Mouse (Mus musculus) heart, embryonic 15.5 days (tissue): Measurements from ENCODE around the gene Hoxb5. TPM values are rescaled to one million over a fixed set of nuclear protein-coding genes. Genes with fewer than 3 reads are reported as not detected.
A peak's percentile ranks its signal among the peaks of the same experiment; 100 is the strongest.

Experiments
- ATAC-seq: fragments of 200-750 bp; cut with Nextera tagmentation; replicated peaks from 2 replicates; pipeline ENCODE4 v1.8.0; 2017; ENCODE audit warnings: low read depth, moderate TSS enrichment; ENCODE audit not compliant: insufficient number of reproducible peaks, insufficient read depth, low FRiP score
- H3K27ac ChIP-seq: fragments of 300-500 bp; sonication (generic); 2 replicates; pipeline ENCODE4 v1.5.1; 2015; ENCODE audit warnings: mild to moderate bottlenecking, inconsistent platforms
- H3K27me3 ChIP-seq: fragments of 300-500 bp; sonication (generic); 2 replicates; pipeline ENCODE4 v1.6.1; 2015; ENCODE audit warnings: inconsistent platforms
- H3K36me3 ChIP-seq: fragments of 300-500 bp; sonication (generic); 2 replicates; pipeline ENCODE4 v1.6.1; 2015; ENCODE audit warnings: mild to moderate bottlenecking, inconsistent platforms
- H3K4me1 ChIP-seq: fragments of 300-500 bp; sonication (generic); replicated peaks from 2 replicates; pipeline ENCODE4 v1.6.1; 2015; ENCODE audit warnings: inconsistent platforms
- H3K4me2 ChIP-seq: fragments of 300-500 bp; sonication (generic); 2 replicates; pipeline ENCODE4 v1.6.1; 2015; ENCODE audit warnings: inconsistent platforms, mild to moderate bottlenecking, moderate library complexity
- H3K4me3 ChIP-seq: fragments of 300-500 bp; sonication (generic); 2 replicates; pipeline ENCODE4 v1.5.1; 2015; ENCODE audit warnings: mild to moderate bottlenecking, inconsistent platforms
- H3K9ac ChIP-seq: fragments of 300-500 bp; sonication (generic); 2 replicates; pipeline ENCODE4 v1.6.1; 2015; ENCODE audit warnings: mild to moderate bottlenecking, inconsistent platforms
- H3K9me3 ChIP-seq: fragments of 300-500 bp; sonication (generic); replicated peaks from 2 replicates; pipeline ENCODE4 v1.6.1; 2016; ENCODE audit warnings: inconsistent platforms
- WGBS: fragments of 180-500 bp; shearing (Covaris S2); methylation state at CpG from one replicate; pipeline ENCODE4 v1.1.7; 2015; ENCODE audit warnings: mixed read lengths; 5-methylcytosine and 5-hydroxymethylcytosine counted together
- polyA plus RNA-seq: library from polyadenylated mRNA; unstranded; fragments of >200 nt; fragmentation: Nextera tagmentation; extraction: Ambion mirVana; gene quantifications from 2 replicates; pipeline ENCODE4 v1.2.1, GENCODE M21; 2015

Gene Hoxb5
- 1.4 and 3.3 TPM in 2 replicates for polyA plus RNA-seq

DNA sequence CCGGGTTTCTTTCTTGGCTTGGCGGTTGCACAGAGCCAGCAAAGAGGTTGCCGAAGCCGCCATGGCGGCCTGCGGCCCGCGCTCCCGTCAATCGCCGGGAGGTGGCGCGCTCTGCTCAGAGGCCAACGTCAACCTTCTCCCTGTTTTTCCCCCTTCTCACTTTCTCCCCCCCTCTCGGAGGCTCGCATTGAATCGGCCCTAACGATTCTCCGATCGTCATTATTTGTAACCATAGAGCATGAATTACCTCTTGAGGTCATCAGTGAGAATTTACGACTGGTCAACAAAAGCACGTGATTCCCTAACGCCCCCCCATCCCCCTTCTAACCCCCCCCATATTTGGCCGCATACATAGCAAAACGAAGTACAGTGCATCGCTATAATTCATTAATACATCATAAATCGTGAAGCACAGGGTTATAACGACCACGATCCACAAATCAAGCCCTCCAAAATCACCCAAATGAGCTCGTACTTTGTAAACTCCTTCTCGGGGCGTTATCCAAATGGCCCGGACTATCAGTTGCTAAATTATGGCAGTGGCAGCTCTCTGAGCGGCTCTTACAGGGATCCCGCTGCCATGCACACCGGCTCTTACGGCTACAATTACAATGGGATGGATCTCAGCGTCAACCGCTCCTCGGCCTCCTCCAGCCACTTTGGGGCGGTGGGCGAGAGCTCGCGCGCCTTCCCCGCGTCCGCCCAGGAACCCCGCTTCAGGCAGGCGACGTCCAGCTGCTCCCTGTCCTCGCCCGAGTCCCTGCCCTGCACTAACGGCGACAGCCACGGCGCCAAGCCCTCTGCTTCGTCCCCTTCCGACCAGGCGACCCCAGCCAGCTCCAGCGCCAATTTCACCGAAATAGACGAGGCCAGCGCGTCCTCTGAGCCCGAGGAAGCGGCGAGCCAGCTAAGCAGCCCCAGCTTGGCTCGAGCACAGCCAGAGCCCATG lies at the start of gene Hoxb5:
TSS of gene Hoxb5 (plus strand) at position 186 of the 949 bp plus-strand sequence.
- ATAC-seq, result no peak; the same call in 1 of the 2 replicates
- Histone ChIP-seq H3K36me3 (no peaks in the 10 kb centered on the region), H3K9ac (peak within 1 kb of the TSS; percentile 34; the same call in 1 of the 2 replicates), H3K4me2 (peak within 1 kb of the TSS; percentile 50), H3K4me3 (peak within 1 kb of the TSS; percentile 40), H3K9me3 (no peaks in the 10 kb centered on the region), H3K4me1 (peaks cover 24% of the 10 kb centered on the region), H3K27me3 (peaks cover 100% of the 10 kb centered on the region), H3K27ac (peak within 1 kb of the TSS; percentile 11; the same call in 1 of the 2 replicates)
- WGBS, result under 1% methylated on average over 69 of the region's 69 CpGs

DNA sequence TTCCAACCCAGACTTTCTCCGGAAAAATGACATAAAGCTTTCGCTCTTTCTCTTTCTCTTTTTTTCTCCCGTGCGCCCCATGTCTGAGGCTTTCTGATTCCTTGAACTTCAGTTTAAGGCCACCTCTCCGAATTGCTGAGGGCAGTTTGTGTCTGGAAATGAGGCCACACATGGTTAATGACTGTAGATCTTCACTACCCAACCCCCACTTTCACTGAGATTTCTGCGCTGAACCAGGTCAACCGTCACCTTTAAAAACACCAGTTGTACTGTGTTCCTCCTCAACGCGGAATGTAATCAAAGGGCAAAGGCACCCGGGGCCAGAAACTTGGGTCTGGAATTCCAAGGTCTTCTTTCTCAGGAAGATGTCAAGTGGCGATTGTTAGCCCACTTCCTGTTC lies 48.9 kb upstream of the Hoxb5 start:
- H3K9ac ChIP-seq, result no peak overlapping the region
- no peak overlapping the region for H3K4me2 ChIP-seq
- H3K27ac ChIP-seq, result no peak overlapping the region
- H3K36me3 ChIP-seq, result no peaks in the 10 kb centered on the region
- H3K4me1 ChIP-seq, result peaks cover 6% of the 10 kb centered on the region; the same call in 1 of the 2 replicates
- no peak for ATAC-seq
- H3K4me3 ChIP-seq, result no peak overlapping the region
- WGBS, result 2% methylated on average over 11 of the region's 11 CpGs
- H3K9me3 ChIP-seq, result no peaks in the 10 kb centered on the region
- H3K27me3 ChIP-seq, result peaks cover 97% of the 10 kb centered on the region

DNA sequence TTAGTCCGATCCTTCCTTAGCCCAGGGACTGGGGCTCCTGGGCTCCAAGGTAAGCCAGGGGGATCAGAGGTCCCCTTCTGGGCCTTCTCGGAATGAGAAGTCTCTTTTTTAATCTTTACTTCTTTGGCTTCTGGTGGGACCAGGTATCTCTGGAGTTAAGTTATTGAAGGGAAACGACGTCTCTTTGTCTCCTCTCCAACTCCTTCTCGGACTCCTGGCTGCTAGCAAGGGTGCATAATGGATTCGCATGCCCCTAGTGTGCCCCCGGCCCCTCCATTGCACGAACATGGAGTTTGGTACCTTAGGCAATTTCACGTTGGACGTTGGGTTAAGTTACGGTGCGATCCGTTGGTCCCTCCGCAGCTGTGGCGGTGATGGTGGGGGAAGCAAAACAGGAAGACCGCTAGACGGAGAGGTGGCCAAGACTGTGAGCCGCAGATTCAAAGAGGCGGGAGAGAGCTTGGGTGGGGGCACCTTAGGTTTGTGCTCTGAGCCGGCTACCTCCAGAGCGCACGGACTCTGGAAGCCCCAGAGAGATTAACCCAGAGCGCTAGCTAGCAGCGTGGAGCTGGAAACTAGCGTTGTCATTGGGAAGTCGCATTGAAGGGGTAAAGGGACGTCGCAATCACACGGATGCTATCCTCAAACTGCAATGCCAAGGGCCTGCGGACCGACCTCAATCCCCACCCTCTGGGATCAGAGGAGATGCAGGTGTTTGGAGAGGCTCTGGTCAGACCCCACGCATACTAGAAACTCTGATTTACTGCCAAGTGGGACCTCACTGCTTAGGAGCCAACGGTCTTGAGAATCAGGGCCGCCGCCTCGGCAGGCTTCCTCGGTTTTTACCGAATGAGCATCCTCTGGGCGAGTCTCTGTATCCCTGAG lies 47.8 kb upstream of the Hoxb5 start:
- Histone ChIP-seq H3K36me3 (no peaks in the 10 kb centered on the region), H3K9me3 (no peaks in the 10 kb centered on the region), H3K27ac (no peak overlapping the region), H3K4me3 (no peak overlapping the region), H3K27me3 (peaks cover 97% of the 10 kb centered on the region), H3K9ac (no peak overlapping the region), H3K4me2 (no peak overlapping the region), H3K4me1 (peaks cover 6% of the 10 kb centered on the region; the same call in 1 of the 2 replicates)
- ATAC-seq, result no peak
- 4% methylated on average over 39 of the region's 39 CpGs for WGBS

DNA sequence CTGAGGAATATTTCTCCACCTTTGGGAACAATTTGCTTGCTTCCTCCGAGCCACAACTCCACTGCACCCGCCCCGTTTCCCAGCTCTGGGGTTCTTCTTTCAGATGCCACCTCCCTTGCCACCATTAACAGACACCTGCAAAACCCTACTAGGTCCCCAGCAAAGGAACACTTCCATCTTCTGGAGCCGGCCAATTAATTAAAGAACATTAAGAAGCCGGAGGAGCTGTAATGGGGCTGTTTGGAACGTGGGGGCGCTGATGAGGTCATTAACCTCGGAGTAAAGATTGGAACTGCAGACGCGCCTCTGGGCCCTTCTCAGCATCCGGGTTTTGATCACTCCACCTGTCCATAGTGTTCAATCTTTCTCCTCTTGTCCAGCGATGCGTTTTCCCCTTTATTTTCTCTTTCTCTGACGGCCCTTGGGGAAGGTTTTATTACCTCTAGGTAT lies 47.1 kb upstream of the Hoxb5 start:
- no peak overlapping the region for H3K27ac ChIP-seq
- no peak overlapping the region for H3K4me3 ChIP-seq
- H3K9ac ChIP-seq, result no peak overlapping the region
- H3K27me3 ChIP-seq, result peaks cover 97% of the 10 kb centered on the region
- no peaks in the 10 kb centered on the region for H3K9me3 ChIP-seq
- H3K4me2 ChIP-seq, result no peak overlapping the region
- 4% methylated on average over 14 of the region's 14 CpGs for WGBS
- H3K36me3 ChIP-seq, result no peaks in the 10 kb centered on the region
- H3K4me1 ChIP-seq, result peaks cover 4% of the 10 kb centered on the region; the same call in 1 of the 2 replicates
- no peak for ATAC-seq

DNA sequence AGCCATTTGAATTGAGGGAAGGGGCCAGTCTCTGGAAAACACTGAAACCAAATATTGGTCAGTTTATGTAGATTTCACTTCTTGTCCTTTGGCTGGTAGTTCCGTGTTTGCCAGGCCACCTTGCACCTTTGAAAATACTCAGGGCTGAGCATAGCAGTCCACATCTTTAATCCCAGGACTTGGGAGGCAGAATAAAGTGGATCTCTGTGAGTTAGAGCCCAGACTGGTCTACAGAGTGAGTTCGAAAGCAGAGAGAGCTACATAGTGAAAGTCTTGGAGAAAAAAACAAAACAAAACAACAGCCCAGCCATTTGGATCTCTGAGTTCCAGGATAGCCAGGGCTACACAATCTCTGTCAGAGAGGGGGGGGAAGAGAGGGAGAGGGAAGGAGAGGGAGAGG lies 46.0 kb upstream of the Hoxb5 start:
- 27% methylated on average over 2 of the region's 2 CpGs for WGBS
- Histone ChIP-seq H3K4me1 (0 out of 2 replicates have a peak, but pooled peaks cover 3% of the 10 kb centered on the region), H3K9ac (no peak overlapping the region), H3K4me2 (no peak overlapping the region), H3K27ac (no peak overlapping the region), H3K27me3 (peaks cover 98% of the 10 kb centered on the region), H3K9me3 (no peaks in the 10 kb centered on the region), H3K36me3 (no peaks in the 10 kb centered on the region), H3K4me3 (no peak overlapping the region)
- no peak for ATAC-seq

DNA sequence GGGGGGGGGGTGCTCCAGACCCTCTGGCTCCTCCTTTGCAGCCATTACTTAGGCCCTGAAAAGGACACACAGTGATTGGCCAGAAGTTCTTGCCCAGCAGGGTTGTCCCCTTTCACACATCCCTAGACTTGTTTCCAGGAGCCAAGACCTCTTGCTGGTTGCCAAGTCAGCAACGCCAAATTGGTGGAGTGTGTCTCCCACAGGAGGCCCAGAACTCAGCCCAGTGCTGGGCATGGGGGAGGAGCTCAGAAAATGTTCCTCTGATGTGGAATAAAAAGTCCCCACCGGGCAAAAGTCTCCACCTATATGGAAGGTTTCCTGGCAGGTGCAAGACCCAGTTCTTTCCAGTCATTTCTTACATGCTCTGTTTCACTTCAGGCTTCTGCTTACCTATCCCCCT lies 44.1 kb upstream of the Hoxb5 start:
- Histone ChIP-seq H3K27ac (no peak overlapping the region), H3K36me3 (no peaks in the 10 kb centered on the region), H3K4me1 (0 out of 2 replicates have a peak, but pooled peaks cover 3% of the 10 kb centered on the region), H3K27me3 (peaks cover 98% of the 10 kb centered on the region), H3K4me3 (no peak overlapping the region), H3K9ac (no peak overlapping the region), H3K4me2 (no peak overlapping the region), H3K9me3 (no peaks in the 10 kb centered on the region)
- 6% methylated on average over 2 of the region's 2 CpGs for WGBS
- no peak for ATAC-seq

DNA sequence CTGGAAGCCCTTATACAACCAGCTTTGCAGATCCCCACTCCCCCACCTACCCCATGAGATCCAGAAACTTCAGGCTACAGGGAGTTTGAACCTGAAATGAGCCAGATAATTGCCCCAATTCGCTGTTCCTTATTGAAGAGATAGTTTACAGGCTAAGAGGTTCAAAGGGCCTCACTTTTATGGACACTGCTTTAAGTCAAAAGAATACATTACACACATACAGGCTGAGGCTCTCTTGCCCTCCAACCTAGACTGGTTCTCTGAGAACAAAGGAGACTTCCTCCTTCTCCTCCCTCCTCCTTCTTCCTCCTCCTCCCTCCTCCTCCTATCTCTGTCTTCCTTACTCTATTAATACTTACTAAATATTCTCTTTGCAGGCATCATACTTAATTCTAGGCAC lies 43.6 kb upstream of the Hoxb5 start:
- Histone ChIP-seq H3K4me1 (0 out of 2 replicates have a peak, but pooled peaks cover 3% of the 10 kb centered on the region), H3K9me3 (no peaks in the 10 kb centered on the region), H3K4me3 (no peak overlapping the region), H3K36me3 (no peaks in the 10 kb centered on the region), H3K4me2 (no peak overlapping the region), H3K9ac (no peak overlapping the region), H3K27ac (no peak overlapping the region), H3K27me3 (peaks cover 98% of the 10 kb centered on the region)
- no peak for ATAC-seq
- WGBS, result 14% methylated on average over 1 of the region's 1 CpGs

DNA sequence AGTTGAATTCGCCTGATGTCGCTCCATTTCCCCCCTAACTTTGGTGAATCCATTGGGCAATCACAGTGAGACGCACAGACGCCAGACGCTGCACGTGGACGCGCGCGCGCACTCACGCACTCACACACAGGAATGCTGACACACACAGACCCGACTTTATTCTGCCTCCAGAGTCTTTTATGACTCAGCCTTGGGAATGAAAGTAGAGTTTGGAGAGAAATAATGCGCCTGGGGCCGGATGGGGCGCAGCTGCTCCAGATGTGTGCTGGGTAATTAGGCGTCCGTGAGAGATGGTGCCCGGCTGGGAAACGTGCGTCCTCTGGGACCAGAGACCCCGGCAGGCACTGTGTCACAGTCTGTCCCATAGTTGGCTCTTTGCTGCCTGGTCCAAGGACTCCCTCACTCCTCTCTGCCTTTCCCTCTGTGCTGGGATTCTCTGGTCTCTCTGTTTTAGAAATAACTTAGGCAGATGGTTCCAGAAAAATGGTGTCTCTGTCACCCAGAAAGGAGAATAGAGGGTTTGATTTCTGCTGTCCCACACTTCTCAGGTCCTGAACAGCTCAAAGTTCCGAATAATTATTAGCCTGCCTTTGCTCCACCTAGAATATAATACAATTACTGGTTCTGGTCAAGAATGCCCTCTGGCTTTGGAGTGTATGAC lies 42.7 kb upstream of the Hoxb5 start:
- no peaks in the 10 kb centered on the region for H3K9me3 ChIP-seq
- no peak overlapping the region for H3K4me3 ChIP-seq
- no peaks in the 10 kb centered on the region for H3K36me3 ChIP-seq
- H3K27me3 ChIP-seq, result peaks cover 98% of the 10 kb centered on the region
- ATAC-seq, result no peak
- H3K9ac ChIP-seq, result no peak overlapping the region
- no peak overlapping the region for H3K4me2 ChIP-seq
- 4% methylated on average over 23 of the region's 23 CpGs for WGBS
- H3K27ac ChIP-seq, result no peak overlapping the region
- 0 out of 2 replicates have a peak, but pooled peaks cover 3% of the 10 kb centered on the region for H3K4me1 ChIP-seq

DNA sequence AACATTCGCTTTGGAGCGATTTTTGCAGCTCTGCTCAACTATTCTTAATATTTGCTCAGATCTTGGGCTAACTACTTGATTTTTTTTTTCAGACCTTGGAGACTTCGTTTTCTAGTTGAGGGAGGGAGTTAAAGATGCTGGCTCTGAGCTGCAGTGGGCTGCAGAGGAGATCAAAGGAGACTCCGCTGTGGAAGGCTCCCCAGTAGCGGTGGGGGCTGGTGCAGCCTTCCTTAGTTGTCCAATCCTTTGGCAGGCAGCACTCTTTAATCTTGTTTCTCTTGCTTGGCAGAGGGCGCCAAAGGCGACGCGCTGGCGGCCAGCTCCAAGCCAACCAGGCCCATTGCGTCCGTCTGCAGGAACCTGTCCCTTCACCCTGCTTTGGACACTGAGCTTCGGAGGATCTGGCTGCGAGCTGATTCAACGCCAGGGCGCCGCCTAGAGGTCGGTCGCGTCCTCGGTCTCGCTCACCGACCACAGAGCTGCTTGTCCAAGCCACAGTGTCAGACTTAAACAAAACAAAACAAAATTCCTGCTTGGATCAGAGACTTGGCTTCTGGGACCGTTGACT lies 41.7 kb upstream of the Hoxb5 start:
- Histone ChIP-seq H3K9ac (no peak overlapping the region), H3K4me1 (0 out of 2 replicates have a peak, but pooled peaks cover 3% of the 10 kb centered on the region), H3K9me3 (no peaks in the 10 kb centered on the region), H3K4me2 (no peak overlapping the region), H3K27me3 (peaks cover 98% of the 10 kb centered on the region), H3K36me3 (no peaks in the 10 kb centered on the region), H3K27ac (no peak overlapping the region), H3K4me3 (no peak overlapping the region)
- ATAC-seq, result 0 out of 2 replicates have a peak, but pooled peaks have one; percentile 27
- 3% methylated on average over 24 of the region's 24 CpGs for WGBS

DNA sequence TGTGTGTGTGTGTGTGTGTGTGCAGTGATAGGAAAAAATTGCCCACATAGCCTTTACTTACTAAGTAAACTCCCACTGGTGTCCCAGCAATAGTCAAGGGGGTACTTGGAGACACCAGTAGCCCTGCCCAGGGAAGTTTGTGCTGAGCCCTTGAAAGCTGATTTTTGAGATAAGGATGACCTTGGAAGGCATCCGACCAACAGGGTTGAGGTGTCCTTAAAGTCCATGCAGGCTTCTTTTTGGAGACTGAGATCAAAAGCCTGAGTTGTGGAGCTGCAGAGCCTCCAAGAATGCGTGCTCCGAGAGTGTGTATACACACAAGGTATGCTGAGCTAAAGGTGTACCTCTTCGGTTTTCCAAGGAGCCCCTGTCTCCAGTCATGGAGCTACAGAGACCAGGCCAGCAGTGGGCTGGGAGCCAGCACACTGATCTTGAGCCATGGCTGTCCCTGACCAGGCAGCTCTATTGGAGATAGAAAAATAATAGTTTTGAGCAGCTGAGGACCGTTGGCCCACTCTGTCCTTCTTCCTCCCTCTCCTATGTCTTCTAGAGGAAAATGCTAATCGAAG lies 40.8 kb upstream of the Hoxb5 start:
- H3K4me2 ChIP-seq, result no peak overlapping the region
- no peak overlapping the region for H3K9ac ChIP-seq
- H3K9me3 ChIP-seq, result no peaks in the 10 kb centered on the region
- H3K36me3 ChIP-seq, result no peaks in the 10 kb centered on the region
- no peak overlapping the region for H3K4me3 ChIP-seq
- no peak for ATAC-seq
- no peak overlapping the region for H3K27ac ChIP-seq
- WGBS, result 9% methylated on average over 6 of the region's 6 CpGs
- 0 out of 2 replicates have a peak, but pooled peaks cover 3% of the 10 kb centered on the region for H3K4me1 ChIP-seq
- peaks cover 99% of the 10 kb centered on the region for H3K27me3 ChIP-seq
